Mouse (Mus musculus) limb, embryonic 11.5 days (tissue): ENCODE measurements around the gene 1110017D15Rik. TPM values are rescaled to one million over a fixed set of nuclear protein-coding genes. Genes with fewer than 3 reads are reported as not detected.
"Not testable (repeated sequence)": the region's sequence is repeated elsewhere in the genome, so short reads cannot be mapped to it uniquely, and the experiment has no call there.

Source experiments
- ATAC-seq: fragments of 200-750 bp; cut with Nextera tagmentation; 2 replicates; pipeline ENCODE4 v1.8.0; 2017; ENCODE audit warnings: low read depth; ENCODE audit not compliant: insufficient number of reproducible peaks, low FRiP score, low TSS enrichment
- DNase-seq: peaks from one replicate; pipeline ENCODE4 v3.0.0-alpha.2; 2015; ENCODE audit warnings: low spot score
- H3K27ac ChIP-seq: fragments of 300-500 bp; sonication (generic); replicated peaks from 2 replicates; pipeline ENCODE4 v1.5.1; 2014; ENCODE audit warnings: low read depth, mild to moderate bottlenecking, low read length
- H3K27me3 ChIP-seq: fragments of 300-500 bp; sonication (generic); 2 replicates; pipeline ENCODE4 v1.6.1; 2014; ENCODE audit warnings: mild to moderate bottlenecking, low read length, mixed read lengths; ENCODE audit not compliant: control insufficient read depth, insufficient read depth
- H3K36me3 ChIP-seq: fragments of 300-500 bp; sonication (generic); 2 replicates; pipeline ENCODE4 v1.6.1; 2014; ENCODE audit warnings: mild to moderate bottlenecking, low read length, moderate library complexity, mixed read lengths; ENCODE audit not compliant: control insufficient read depth, insufficient read depth
- H3K4me1 ChIP-seq: fragments of 300-500 bp; sonication (generic); 2 replicates; pipeline ENCODE4 v1.6.1; 2014; ENCODE audit warnings: low read length, mixed read lengths; ENCODE audit not compliant: control insufficient read depth, insufficient read depth
- H3K4me2 ChIP-seq: fragments of 300-500 bp; sonication (generic); 2 replicates; pipeline ENCODE4 v1.6.1; 2014; ENCODE audit warnings: low read depth, mild to moderate bottlenecking, moderate library complexity; ENCODE audit not compliant: severe bottlenecking
- H3K4me3 ChIP-seq: fragments of 300-500 bp; sonication (generic); 2 replicates; pipeline ENCODE4 v1.5.1; 2014; ENCODE audit warnings: low read depth, low read length
- H3K9ac ChIP-seq: fragments of 300-500 bp; sonication (generic); 2 replicates; pipeline ENCODE4 v1.6.1; 2014; ENCODE audit warnings: mild to moderate bottlenecking, low read length
- H3K9me3 ChIP-seq: fragments of 300-500 bp; sonication (generic); 2 replicates; pipeline ENCODE4 v1.6.1; 2016; ENCODE audit warnings: low read length; ENCODE audit not compliant: control insufficient read depth
- WGBS: fragments of 180-500 bp; shearing (Covaris S2); extraction: QIAGEN DNeasy Blood & Tissue Kit; methylation state at CpG from one replicate; pipeline ENCODE4 v1.1.7; 2014; 5-methylcytosine and 5-hydroxymethylcytosine counted together
- polyA plus RNA-seq: library from polyadenylated mRNA; unstranded; fragments of >200 nt; fragmentation: Nextera tagmentation; extraction: Ambion mirVana; gene quantifications from 2 replicates; pipeline ENCODE4 v1.2.1, GENCODE M21; 2014

1110017D15Rik gene
- polyA plus RNA-seq, 1 experiment from 2014 or later = 3.8 TPM

DNA sequence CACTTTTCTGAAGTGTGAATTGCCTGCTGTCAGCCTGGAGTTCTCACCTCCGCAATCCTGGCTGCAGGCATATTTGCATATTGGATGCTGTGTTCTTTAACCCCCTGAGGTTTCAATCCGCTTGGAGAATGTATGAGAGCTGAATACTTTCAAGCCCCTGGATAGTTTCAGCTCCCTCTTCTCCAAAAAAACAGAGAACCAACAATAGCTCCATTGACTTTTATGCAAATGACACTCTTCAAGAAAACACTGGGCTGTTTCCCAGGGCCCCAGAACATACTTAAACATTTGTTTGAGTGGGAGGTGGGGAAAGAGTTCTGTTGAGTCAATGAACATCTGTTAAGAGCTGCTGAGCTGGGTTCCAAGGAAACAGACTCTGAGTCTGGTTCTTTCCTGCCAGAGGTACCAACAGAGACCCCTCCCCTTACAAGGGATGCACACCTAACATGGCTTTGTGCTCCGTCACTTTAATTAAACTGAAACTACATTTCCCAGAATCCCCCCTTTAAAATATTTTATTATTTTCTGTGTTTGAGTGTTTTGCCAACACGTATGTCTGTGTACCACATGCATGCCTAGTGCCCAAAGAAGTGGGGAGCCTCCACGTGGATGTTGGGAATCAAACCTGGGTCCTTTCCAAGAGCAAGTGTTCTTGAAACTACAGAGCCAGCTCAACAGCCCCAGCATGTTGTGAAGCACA lies 46.3 kb downstream of the 1110017D15Rik start:
- no peak overlapping the region for H3K4me3 ChIP-seq
- WGBS = 40% methylated on average over 5 of the region's 5 CpGs
- H3K9ac ChIP-seq = no peak overlapping the region
- no peak overlapping the region for H3K4me2 ChIP-seq
- H3K36me3 ChIP-seq = no peaks in the 10 kb centered on the region
- no peak overlapping the region for H3K27ac ChIP-seq
- no peaks in the 10 kb centered on the region for H3K9me3 ChIP-seq
- DNase-seq (no peak), ATAC-seq (no peak)
- H3K4me1 ChIP-seq = peaks cover 5% of the 10 kb centered on the region; the same call in 1 of the 2 replicates
- no peaks in the 10 kb centered on the region for H3K27me3 ChIP-seq

DNA sequence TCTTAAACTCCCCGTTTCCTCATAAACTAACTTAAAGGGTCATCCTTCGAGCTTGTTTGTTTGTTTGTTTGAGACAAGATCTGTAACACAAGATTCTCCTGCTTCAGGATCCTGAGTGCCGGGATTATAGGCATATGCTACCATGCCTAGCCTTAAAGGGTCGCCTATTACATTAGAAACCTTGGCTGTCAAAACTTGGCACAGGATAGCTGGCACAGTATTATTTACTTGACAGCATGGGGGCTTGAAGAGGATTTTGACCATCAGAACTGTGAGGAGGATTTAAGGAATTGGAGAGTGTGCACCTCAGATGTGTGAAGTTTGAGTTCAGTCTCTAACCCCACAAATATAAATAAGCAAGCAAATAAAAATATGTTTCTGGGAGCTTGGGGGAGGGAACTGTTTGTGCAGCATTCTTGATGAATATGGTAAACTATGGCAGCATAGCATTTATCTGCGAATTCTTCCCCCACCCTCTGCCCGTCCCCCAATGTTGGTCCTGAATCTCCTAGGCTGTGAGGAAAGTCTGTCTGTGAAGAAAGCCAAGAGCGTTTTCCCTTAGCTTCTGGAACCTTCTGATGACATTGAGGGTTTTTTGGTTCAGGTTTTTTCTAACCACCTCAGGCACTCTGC lies 47.0 kb downstream of the 1110017D15Rik start:
- Histone ChIP-seq H3K4me2 (no peak overlapping the region), H3K4me1 (peaks cover 5% of the 10 kb centered on the region; the same call in 1 of the 2 replicates), H3K36me3 (no peaks in the 10 kb centered on the region), H3K27ac (no peak overlapping the region), H3K9ac (no peak overlapping the region), H3K27me3 (no peaks in the 10 kb centered on the region), H3K4me3 (no peak overlapping the region), H3K9me3 (no peaks in the 10 kb centered on the region)
- 57% methylated on average over 7 of the region's 7 CpGs for WGBS
- DNase-seq = no peak
- no peak for ATAC-seq

DNA sequence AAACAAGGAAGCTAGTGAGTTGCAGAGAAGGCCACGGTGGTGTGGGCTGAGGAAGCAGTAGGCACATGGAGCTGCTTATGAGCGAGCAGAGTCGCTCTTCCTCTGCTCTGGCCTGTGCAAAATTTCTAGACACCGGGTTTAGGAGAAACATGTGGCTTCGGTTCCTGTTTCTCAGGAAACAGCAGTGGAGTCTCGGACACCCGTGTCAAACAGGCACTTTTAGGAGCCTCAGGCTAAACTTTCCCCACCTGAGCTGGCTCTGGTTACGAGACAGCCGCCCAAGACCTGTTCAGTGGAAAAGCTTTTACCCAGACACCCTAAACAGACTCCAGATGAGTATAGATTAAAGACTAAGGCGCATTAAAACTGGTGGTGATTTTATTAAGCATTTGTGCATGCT lies 47.9 kb downstream of the 1110017D15Rik start:
- H3K4me1 ChIP-seq = peaks cover 5% of the 10 kb centered on the region; the same call in 1 of the 2 replicates
- H3K27me3 ChIP-seq = no peaks in the 10 kb centered on the region
- no peak for ATAC-seq
- H3K9me3 ChIP-seq = no peaks in the 10 kb centered on the region
- no peak overlapping the region for H3K4me3 ChIP-seq
- no peak overlapping the region for H3K9ac ChIP-seq
- 32% methylated on average over 10 of the region's 10 CpGs for WGBS
- H3K27ac ChIP-seq = no peak overlapping the region
- H3K4me2 ChIP-seq = no peak overlapping the region
- peak; percentile 57 for DNase-seq
- H3K36me3 ChIP-seq = no peaks in the 10 kb centered on the region

DNA sequence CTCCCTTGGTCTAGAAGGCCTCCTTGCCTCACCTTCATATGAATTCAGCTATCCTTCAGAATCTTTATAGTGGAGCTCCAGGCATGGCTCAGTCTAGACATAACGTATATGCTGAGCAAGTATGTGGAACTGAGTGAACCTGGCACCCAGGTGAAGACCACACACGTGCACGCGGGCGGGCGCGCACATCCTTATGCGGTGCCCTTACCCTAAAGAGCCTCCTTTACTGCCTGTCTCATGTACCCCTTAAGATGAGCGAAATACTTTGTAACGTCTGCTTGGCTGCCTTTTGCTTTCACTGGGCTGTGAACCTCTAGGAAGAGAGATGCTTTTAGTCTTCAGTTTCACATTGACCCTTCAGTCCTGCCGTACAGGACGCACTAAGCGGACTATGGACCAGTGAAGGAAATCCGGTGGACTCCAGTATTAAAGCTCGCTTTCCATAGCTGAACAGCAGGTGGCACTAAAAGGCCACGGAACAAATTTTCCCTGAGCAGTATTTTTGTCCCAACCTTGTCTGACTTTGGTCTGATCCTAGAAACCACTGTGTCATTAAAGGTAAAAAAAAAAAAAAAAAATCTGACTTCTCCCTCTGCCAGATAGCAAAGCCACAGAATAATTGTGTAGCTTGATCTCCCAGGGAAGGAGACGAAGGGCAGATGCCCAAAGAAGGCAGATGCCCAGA lies 48.6 kb downstream of the 1110017D15Rik start:
- 59% methylated on average over 17 of the region's 17 CpGs for WGBS
- H3K4me2 ChIP-seq = no peak overlapping the region
- H3K9me3 ChIP-seq = no peaks in the 10 kb centered on the region
- no peak for ATAC-seq
- peak; percentile 77 for DNase-seq
- no peaks in the 10 kb centered on the region for H3K27me3 ChIP-seq
- no peak overlapping the region for H3K27ac ChIP-seq
- no peak overlapping the region for H3K9ac ChIP-seq
- H3K4me3 ChIP-seq = no peak overlapping the region
- H3K4me1 ChIP-seq = peaks cover 5% of the 10 kb centered on the region; the same call in 1 of the 2 replicates
- no peaks in the 10 kb centered on the region for H3K36me3 ChIP-seq

DNA sequence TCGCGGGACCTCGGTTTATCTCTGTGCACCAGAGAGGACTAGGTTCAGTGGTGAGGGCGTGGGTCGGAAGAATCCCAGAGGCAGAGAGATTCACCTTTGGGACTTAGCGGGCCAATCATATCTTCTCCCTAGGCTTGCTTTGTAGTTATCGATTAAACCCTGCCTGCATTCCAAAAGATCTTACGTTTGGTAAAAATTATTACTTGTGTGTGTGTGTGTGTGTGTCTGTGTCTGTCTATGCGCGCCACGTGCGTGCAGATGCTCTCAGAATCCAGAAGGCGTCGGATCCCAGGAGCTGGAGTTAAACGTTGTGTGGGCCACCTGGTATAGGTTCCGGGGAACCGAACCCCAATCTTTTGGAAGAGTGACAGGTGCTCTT lies 51.9 kb downstream of the 1110017D15Rik start:
- DNase-seq (no peak), ATAC-seq (0 out of 2 replicates have a peak, but pooled peaks have one; percentile 3)
- Histone ChIP-seq H3K4me1 (peaks cover 5% of the 10 kb centered on the region; the same call in 1 of the 2 replicates), H3K27ac (no peak overlapping the region), H3K4me2 (peak overlapping the region; percentile 47), H3K9ac (peak overlapping the region; percentile 72), H3K9me3 (no peaks in the 10 kb centered on the region), H3K36me3 (no peaks in the 10 kb centered on the region), H3K27me3 (no peaks in the 10 kb centered on the region), H3K4me3 (peak overlapping the region; percentile 70)
- 4% methylated on average over 17 of the region's 17 CpGs for WGBS

- Histone ChIP-seq H3K4me2 (peak within 1 kb of the TSS; percentile 70), H3K36me3 (no peaks in the 10 kb centered on the region), H3K4me3 (peak within 1 kb of the TSS; percentile 70), H3K4me1 (peaks cover 5% of the 10 kb centered on the region; the same call in 1 of the 2 replicates), H3K27me3 (no peaks in the 10 kb centered on the region), H3K27ac (peak within 1 kb of the TSS; percentile 73), H3K9ac (peak within 1 kb of the TSS; percentile 72), H3K9me3 (no peaks in the 10 kb centered on the region)
- peak; percentile 97 for ATAC-seq
- DNase-seq = peak; percentile 98
- WGBS = under 1% methylated on average over 70 of the region's 70 CpGs
These were observed 52.5 kb downstream of the 1110017D15Rik start, which contains the start of the genes Kif24 and Nudt2 for GRCm38 (mm10) chr4:41464345-41465286. Kif24 (minus strand) TSS chr4:41464887. Nudt2 (plus strand) TSS chr4:41465151.

GRCm38 (mm10) chr4:41463051-41463738 lies 53.9 kb downstream of the 1110017D15Rik start:
- not testable (repeated sequence) for H3K4me2 ChIP-seq, DNase-seq, H3K27me3 ChIP-seq, ATAC-seq, H3K4me3 ChIP-seq, H3K36me3 ChIP-seq, H3K4me1 ChIP-seq, H3K27ac ChIP-seq, H3K9ac ChIP-seq, H3K9me3 ChIP-seq
- WGBS = 75% methylated on average over 3 of the region's 3 CpGs
